Mouse (Mus musculus) heart, adult 2 months (tissue): ENCODE measurements around the gene Trak2. TPM values are rescaled to one million over a fixed set of nuclear protein-coding genes. Genes with fewer than 3 reads are reported as not detected.
"Not testable (repeated sequence)": the region's sequence is repeated elsewhere in the genome, so short reads cannot be mapped to it uniquely, and the experiment has no call there.

Experiments
- DNase-seq, 2 experiments: peaks; one replicate each; pipeline ENCODE4 v3.0.0; 2021
- H3K27ac ChIP-seq: fragments of 200-600 bp; 2 replicates; pipeline ENCODE4 v1.8.1; 2022
- H3K27me3 ChIP-seq: fragments of 200-500 bp; 2 replicates; pipeline ENCODE4 v1.6.1; 2012; ENCODE audit warnings: mild to moderate bottlenecking, low read length, inconsistent platforms, mixed read lengths; ENCODE audit not compliant: control insufficient read depth, insufficient read depth
- H3K36me3 ChIP-seq: fragments of 200-500 bp; 2 replicates; pipeline ENCODE4 v1.6.1; 2012; ENCODE audit warnings: low read length, inconsistent platforms; ENCODE audit not compliant: control insufficient read depth, insufficient read depth
- H3K4me1 ChIP-seq: fragments of 200-500 bp; 2 replicates; pipeline ENCODE4 v1.6.1; 2011; ENCODE audit warnings: low read length; ENCODE audit not compliant: control insufficient read depth, insufficient read depth
- H3K4me3 ChIP-seq: fragments of 200-600 bp; 2 replicates; pipeline ENCODE4 v1.8.1; 2022
- H3K79me2 ChIP-seq: fragments of 200-500 bp; replicated peaks from 2 replicates; pipeline ENCODE4 v1.6.1; 2012; ENCODE audit warnings: mild to moderate bottlenecking, inconsistent platforms, low read length, moderate library complexity, mixed read lengths; ENCODE audit not compliant: control insufficient read depth, insufficient read depth
- H3K9ac ChIP-seq: fragments of 200-500 bp; 2 replicates; pipeline ENCODE4 v1.6.1; 2012; ENCODE audit warnings: low read depth, mild to moderate bottlenecking, control low read depth, inconsistent platforms, low read length, mixed read lengths
- CTCF ChIP-seq: fragments of 200-600 bp; IDR thresholded peaks from 2 replicates; pipeline ENCODE4 v1.8.1; 2022; ENCODE audit warnings: antibody characterized with exemption, mild to moderate bottlenecking, moderate library complexity
- EP300 ChIP-seq: fragments of 200-500 bp; IDR thresholded peaks from 2 replicates; pipeline ENCODE4 v1.6.1; 2011; ENCODE audit warnings: low read depth, low read length, control low read depth; ENCODE audit not compliant: insufficient read depth
- POLR2A ChIP-seq: fragments of 200-500 bp; IDR thresholded peaks from 2 replicates; pipeline ENCODE4 v1.6.1; 2011; ENCODE audit warnings: mild to moderate bottlenecking, low read depth, low read length, control low read depth; ENCODE audit not compliant: insufficient read depth
- WGBS: fragments of 180-500 bp; shearing (Covaris S2); methylation state at CpG from one replicate; pipeline ENCODE4 v1.1.7; 2018; 5-methylcytosine and 5-hydroxymethylcytosine counted together
- intact Hi-C: fragments of 180-260 bp; cut with DNase I; formaldehyde crosslinking; loops from one replicate; pipeline ENCODE4 v1.15.1; 2025
- polyA plus RNA-seq: library from polyadenylated mRNA; depleted of rRNA; stranded (reverse); fragments of >200 nt; gene quantifications from 2 replicates; pipeline ENCODE4 v1.2.3, GENCODE M21; 2012
- total RNA-seq, 2 experiments: library from RNA; stranded (reverse); gene quantifications; 2 replicates each; pipeline ENCODE4 v1.2.3; 2021

Trak2 gene
- total and polyA plus RNA-seq, 3 experiments, result 71.4 to 232 (median 179) TPM

DNA sequence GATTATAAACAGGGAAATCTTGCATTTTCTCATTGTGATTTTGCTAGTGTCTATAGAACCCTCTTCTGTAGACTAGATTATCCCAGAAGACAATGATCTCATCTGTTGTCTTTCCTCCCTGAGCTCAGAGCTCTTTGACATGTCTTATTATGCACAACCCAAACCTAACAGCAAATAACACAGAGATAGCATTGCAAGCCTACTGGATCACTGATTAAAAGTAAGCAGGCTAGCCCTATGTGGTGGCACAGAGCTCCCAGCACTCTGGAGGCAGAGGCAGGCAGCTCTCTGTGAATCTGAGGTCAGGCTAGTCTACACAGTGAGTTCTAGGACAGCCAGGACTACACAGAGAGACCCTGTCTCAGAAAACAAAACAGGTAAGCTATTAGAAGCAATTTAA is 10.4 kb downstream of the Trak2 start:
- no peak overlapping the region for H3K27ac ChIP-seq
- H3K4me3 ChIP-seq, result no peak overlapping the region
- no peaks in the 10 kb centered on the region for H3K27me3 ChIP-seq
- intact Hi-C loops, result no loop called here
- H3K79me2 ChIP-seq, result peaks cover 6% of the 10 kb centered on the region
- TF ChIP-seq POLR2A (no peak), CTCF (no peak)
- H3K4me1 ChIP-seq, result peaks cover 24% of the 10 kb centered on the region
- DNase-seq, result no peak
- no peak overlapping the region for H3K9ac ChIP-seq
- peaks cover 32% of the 10 kb centered on the region for H3K36me3 ChIP-seq

- peaks cover 26% of the 10 kb centered on the region for H3K4me1 ChIP-seq
- H3K27ac ChIP-seq, result no peak overlapping the region
- WGBS, result 48% methylated on average over 5 of the region's 5 CpGs
- TF ChIP-seq EP300, result no peak
- no peak for TF ChIP-seq POLR2A
- TF ChIP-seq CTCF, result no peak
- intact Hi-C loops, result no loop called here
- H3K79me2 ChIP-seq, result peaks cover 6% of the 10 kb centered on the region
- DNase-seq, result no peak
- H3K36me3 ChIP-seq, result peaks cover 30% of the 10 kb centered on the region
- no peak overlapping the region for H3K9ac ChIP-seq
- no peak overlapping the region for H3K4me3 ChIP-seq
- no peaks in the 10 kb centered on the region for H3K27me3 ChIP-seq
These were observed 10.8 kb downstream of the Trak2 start for GRCm38 (mm10) chr1:58962418-58962817.

DNA sequence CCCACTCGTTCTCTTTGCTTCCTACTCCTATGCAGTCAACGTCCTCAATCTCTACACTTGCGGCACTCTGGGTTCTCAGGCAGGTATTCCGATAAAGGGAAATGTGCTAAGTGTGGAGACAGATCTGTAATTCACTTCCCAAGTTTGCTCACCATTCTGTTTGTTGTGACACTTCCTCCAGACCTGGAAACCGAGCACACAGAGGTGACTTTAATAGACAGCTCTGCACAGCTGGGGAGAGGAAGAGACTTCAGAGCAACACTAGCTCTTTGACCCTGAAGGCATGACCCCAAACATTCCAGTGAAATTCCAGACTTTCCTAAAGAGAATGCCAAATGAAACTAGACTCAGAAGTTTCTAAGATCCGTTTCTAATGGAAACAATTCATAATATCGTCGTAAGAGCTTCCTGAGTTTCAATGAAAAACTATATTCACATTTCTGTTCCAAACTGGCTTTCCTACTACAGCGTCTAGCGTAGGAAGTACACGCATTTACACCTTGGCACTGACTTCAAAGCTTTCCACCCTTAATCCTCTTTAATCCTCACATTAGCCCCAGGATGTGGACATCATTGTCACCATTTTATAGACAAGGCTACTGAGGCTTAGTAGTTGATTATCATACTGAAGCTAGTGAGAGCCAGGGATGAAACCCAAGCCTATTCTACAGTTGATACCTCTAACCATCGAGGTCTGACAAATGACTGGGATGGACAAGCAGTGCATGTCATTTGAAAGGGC is 11.9 kb downstream of the Trak2 start:
- no peaks in the 10 kb centered on the region for H3K27me3 ChIP-seq
- H3K4me3 ChIP-seq, result 0 out of 2 replicates have a peak overlapping the region, but pooled peaks have one; percentile 9
- H3K79me2 ChIP-seq, result peaks cover 4% of the 10 kb centered on the region; the same call in 1 of the 2 replicates
- peak overlapping the region; percentile 45 for H3K27ac ChIP-seq
- H3K9ac ChIP-seq, result peak overlapping the region; percentile 22; the same call in 1 of the 2 replicates
- DNase-seq, result no peak
- intact Hi-C loops, result no loop called here
- TF ChIP-seq CTCF (no peak), POLR2A (no peak), EP300 (no peak)
- H3K4me1 ChIP-seq, result peaks cover 29% of the 10 kb centered on the region
- H3K36me3 ChIP-seq, result peaks cover 34% of the 10 kb centered on the region
- 18% methylated on average over 12 of the region's 12 CpGs for WGBS

GRCm38 (mm10) chr1:58959682-58960081 is 13.5 kb downstream of the Trak2 start:
- Histone ChIP-seq H3K4me1 (peaks cover 33% of the 10 kb centered on the region), H3K9ac (no peak overlapping the region), H3K27ac (peak overlapping the region; percentile 31; the same call in 1 of the 2 replicates), H3K79me2 (peaks cover 4% of the 10 kb centered on the region; the same call in 1 of the 2 replicates), H3K4me3 (no peak overlapping the region), H3K36me3 (peaks cover 40% of the 10 kb centered on the region), H3K27me3 (no peaks in the 10 kb centered on the region)
- WGBS, result 66% methylated on average over 2 of the region's 2 CpGs
- no peak for DNase-seq
- intact Hi-C loops, result no loop called here
- TF ChIP-seq EP300, result no peak
- TF ChIP-seq CTCF, result no peak
- TF ChIP-seq POLR2A, result no peak

DNA sequence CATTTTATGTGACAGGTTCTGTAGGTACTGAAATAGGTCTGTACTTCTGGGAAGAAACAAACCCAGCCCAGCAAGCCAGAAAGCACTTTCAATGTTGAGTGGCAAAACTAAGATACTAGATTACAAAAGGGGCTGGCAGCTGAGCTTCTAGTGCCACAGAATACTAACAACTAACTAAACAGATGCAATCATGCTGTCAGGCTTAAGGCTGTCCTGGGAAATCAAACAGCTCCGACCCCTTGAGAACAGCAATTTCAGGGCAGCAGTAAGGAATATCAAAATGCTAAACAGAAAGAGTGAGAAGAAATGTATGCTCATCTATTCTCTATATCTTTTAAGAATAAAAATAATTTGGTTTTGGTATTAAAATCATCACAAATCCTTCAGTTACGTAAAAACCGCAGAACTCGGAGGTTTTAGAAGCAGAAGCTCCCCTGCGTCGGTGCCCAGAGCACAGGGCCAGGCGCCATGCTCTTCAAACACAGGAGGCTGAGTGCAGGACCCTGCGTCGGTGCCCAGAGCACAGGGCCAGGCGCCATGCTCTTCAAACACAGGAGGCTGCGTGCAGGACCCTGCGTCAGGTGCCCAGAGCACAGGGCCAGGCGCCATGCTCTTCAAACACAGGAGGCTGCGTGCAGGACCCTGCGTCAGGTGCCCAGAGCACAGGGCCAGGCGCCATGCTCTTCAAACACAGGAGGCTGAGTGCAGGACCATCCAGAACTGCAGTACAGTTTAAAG is 14.3 kb downstream of the Trak2 start:
- DNase-seq, intact Hi-C loops, H3K79me2 ChIP-seq, H3K27me3 ChIP-seq, H3K9ac ChIP-seq, H3K4me3 ChIP-seq: not testable (repeated sequence)
- peaks cover 38% of the 10 kb centered on the region for H3K4me1 ChIP-seq
- H3K36me3 ChIP-seq, result peaks cover 42% of the 10 kb centered on the region
- 72% methylated on average over 16 of the region's 16 CpGs for WGBS
- peak overlapping the region; percentile 66 for H3K27ac ChIP-seq

DNA sequence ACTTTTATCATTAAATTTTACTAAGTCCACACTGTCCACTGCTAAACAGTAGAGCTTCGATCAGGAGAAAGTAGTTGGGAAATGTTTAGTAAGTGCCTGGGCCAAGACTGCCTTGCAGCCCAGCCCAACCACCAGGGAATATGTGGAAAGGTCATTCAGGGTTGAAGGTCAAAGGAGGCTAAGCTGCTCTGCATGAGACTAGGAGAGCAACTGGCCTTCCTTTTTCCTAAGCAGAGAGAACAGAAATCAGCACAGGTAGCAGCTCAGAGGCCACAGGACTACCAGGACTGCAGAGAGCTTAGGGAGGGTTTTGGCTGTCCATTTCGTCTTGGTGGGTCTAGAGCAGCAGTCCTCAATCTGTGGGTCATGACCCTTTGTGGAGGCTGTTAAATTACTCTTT is 15.3 kb downstream of the Trak2 start:
- H3K27ac ChIP-seq, result peak overlapping the region; percentile 66
- peak; percentile 32 for TF ChIP-seq CTCF
- no peak for TF ChIP-seq POLR2A
- 0 out of 2 replicates have a peak, but pooled peaks have one; percentile 36 for TF ChIP-seq EP300
- intact Hi-C loops, result no loop called here
- 0 out of 2 replicates have a peak, but pooled peaks cover 1% of the 10 kb centered on the region for H3K79me2 ChIP-seq
- no peak overlapping the region for H3K9ac ChIP-seq
- 15% methylated on average over 2 of the region's 2 CpGs for WGBS
- peaks cover 41% of the 10 kb centered on the region for H3K4me1 ChIP-seq
- DNase-seq, result no peak
- H3K4me3 ChIP-seq, result no peak overlapping the region
- H3K27me3 ChIP-seq, result no peaks in the 10 kb centered on the region
- H3K36me3 ChIP-seq, result peaks cover 49% of the 10 kb centered on the region
